Mouse (Mus musculus) MEL (cell line): ENCODE results near the gene Optn.

Experiments used
- CTCF ChIP-seq, 3 experiments: IDR thresholded peaks in 2 of 3; conservative IDR thresholded peaks in 1 of 3; 2 replicates each; pipeline ENCODE4 v1.5.1; 2011 to 2012; ENCODE audit warnings: low read length in 3 of 3, low read depth in 2 of 3, mild to moderate bottlenecking in 2 of 3, improper control_type of control experiment in 1 of 3, inconsistent platforms in 1 of 3, mixed read lengths in 1 of 3, moderate library complexity in 1 of 3; ENCODE audit not compliant: control insufficient read depth in 1 of 3, insufficient read depth in 1 of 3, poor library complexity in 1 of 3, severe bottlenecking in 1 of 3
- EP300 ChIP-seq, 2 experiments: IDR thresholded peaks; 2 replicates each; pipeline ENCODE4 v1.6.1; 2011; ENCODE audit warnings: improper control_type of control experiment in 2 of 2, low read length in 2 of 2, low read depth in 1 of 2, mild to moderate bottlenecking in 1 of 2
- GATA1 ChIP-seq: IDR thresholded peaks from 2 replicates; pipeline ENCODE4 v1.6.1; 2011; ENCODE audit warnings: low read depth, low read length, improper control_type of control experiment
- HCFC1 ChIP-seq: IDR thresholded peaks from 2 replicates; pipeline ENCODE4 v1.6.1; 2012; ENCODE audit warnings: low read depth, mild to moderate bottlenecking, inconsistent platforms, low read length, improper control_type of control experiment, moderate library complexity
- POLR2A ChIP-seq, 2 experiments: IDR thresholded peaks; 2 replicates each; pipeline ENCODE4 v1.6.1; 2011 to 2012; ENCODE audit warnings: low read length in 2 of 2, mild to moderate bottlenecking in 2 of 2, control low read depth in 1 of 2, improper control_type of control experiment in 1 of 2, low read depth in 1 of 2, moderate library complexity in 1 of 2; ENCODE audit not compliant: control insufficient read depth in 1 of 2, insufficient read depth in 1 of 2, poor library complexity in 1 of 2
- RAD21 ChIP-seq: IDR thresholded peaks from 2 replicates; pipeline ENCODE4 v1.6.1; 2011; ENCODE audit warnings: mild to moderate bottlenecking, low read depth, low read length, improper control_type of control experiment
- TBP ChIP-seq: IDR thresholded peaks from 2 replicates; pipeline ENCODE4 v1.8.0; 2011; ENCODE audit warnings: low read depth, low read length, improper control_type of control experiment
- ZC3H11A ChIP-seq: IDR thresholded peaks from 2 replicates; pipeline ENCODE4 v1.6.1; 2012; ENCODE audit warnings: low read depth, mild to moderate bottlenecking, inconsistent platforms, low read length, improper control_type of control experiment

DNA sequence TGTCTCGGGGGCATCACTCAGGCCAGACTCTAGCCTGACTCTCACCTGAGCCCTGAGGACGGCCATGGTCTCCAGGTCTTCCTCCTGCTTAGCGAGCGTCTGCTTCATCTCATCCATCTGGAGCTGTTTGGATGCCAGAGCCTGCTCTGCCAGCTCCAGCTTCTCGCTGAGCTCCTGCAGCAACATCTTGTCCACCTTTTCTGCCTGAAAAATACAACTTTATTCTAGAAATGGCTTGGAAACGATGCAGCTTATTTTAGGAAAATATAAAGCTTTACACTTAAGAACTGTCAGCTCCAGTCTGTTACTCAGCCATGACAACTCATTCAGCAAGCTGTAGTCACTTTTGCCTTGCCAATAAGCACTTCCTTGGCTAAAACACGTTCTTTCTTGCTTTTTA is 32.6 kb downstream of the Optn start:
- no peak for TF ChIP-seq POLR2A (IDR thresholded peaks at IDR 0.05; ENCODE audit: control insufficient read depth in 1 of 2, insufficient read depth in 1 of 2, low read depth in 1 of 2, low read length in 2 of 2, poor library complexity in 1 of 2)
- no peak for TF ChIP-seq RAD21
- no peak for TF ChIP-seq TBP
- TF ChIP-seq CTCF (IDR thresholded peaks at IDR 0.05 in 2 of 3, conservative IDR thresholded peaks at IDR 0.05 in 1 of 3; ENCODE audit: control insufficient read depth in 1 of 3, insufficient read depth in 1 of 3, low read depth in 2 of 3, low read length in 3 of 3, poor library complexity in 1 of 3, severe bottlenecking in 1 of 3), result no peak
- no peak for TF ChIP-seq ZC3H11A
- TF ChIP-seq HCFC1, result no peak
- no peak for TF ChIP-seq EP300 (IDR thresholded peaks at IDR 0.05; ENCODE audit: low read depth in 1 of 2, low read length in 2 of 2)
- no peak for TF ChIP-seq GATA1
